Mouse (Mus musculus): Measurements from ENCODE around the gene Ldlrad3. TPM values are rescaled to one million over a fixed set of nuclear protein-coding genes. Genes with fewer than 3 reads are reported as not detected.

The Ldlrad3 gene
- polyA plus RNA-seq, 1 experiment from 2014 or later = 30.7 TPM

DNA sequence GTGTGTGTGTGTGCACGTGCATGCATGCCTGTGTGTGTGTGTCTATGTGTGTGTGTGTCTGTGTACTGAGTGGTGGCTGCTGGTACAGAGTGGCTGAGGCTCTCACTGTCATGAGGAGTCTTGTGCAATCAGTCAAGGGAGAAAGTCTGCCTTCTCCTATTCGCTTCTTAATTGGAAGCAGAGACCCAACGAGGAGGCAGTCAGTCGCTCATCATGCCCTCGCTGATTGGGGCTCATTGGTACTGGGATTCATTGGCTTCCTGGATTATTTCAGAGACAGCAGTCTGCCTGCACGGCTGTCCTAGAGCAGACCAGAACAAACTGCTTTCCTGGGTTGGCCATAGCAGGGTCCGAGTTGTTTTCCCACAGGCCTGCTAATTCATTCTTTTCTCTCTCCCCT is 223.8 kb downstream of the Ldlrad3 start:
- H3K4me3 ChIP-seq (replicated peaks) = no peak overlapping the region
- no peaks in the 10 kb centered on the region for H3K9me3 ChIP-seq (replicated peaks)
- H3K9ac ChIP-seq (replicated peaks) = no peak overlapping the region
- H3K4me1 ChIP-seq = peaks cover 42% of the 10 kb centered on the region
- H3K4me2 ChIP-seq = no peak overlapping the region
- ATAC-seq (ENCODE audit: low FRiP score) = no peak
- no peaks in the 10 kb centered on the region for H3K36me3 ChIP-seq
- no peak overlapping the region for H3K27ac ChIP-seq (replicated peaks)
- WGBS = 58% methylated on average over 7 of the region's 7 CpGs
- no peaks in the 10 kb centered on the region for H3K27me3 ChIP-seq (replicated peaks)

DNA sequence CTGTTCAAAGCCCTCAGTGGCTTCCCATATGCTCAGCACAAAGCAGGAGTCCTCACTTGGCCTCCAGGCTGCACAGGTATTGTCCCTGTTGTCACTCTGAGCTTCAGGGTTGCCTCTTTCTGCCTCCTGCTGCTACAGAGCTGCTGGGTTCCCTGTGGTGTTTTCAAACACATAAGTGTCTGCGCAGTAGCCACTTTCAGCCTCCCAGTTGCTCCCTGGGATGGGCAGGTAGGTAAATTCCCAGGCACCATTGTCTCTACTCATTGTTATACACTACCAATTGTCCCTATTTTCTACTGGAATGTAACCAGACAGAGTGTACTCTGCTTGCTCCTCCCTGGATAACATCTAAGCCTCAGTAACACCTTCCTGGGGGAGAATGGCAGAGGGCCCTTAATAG is 224.8 kb downstream of the Ldlrad3 start:
- no peaks in the 10 kb centered on the region for H3K27me3 ChIP-seq (replicated peaks)
- 44% methylated on average over 1 of the region's 1 CpGs for WGBS
- peaks cover 42% of the 10 kb centered on the region for H3K4me1 ChIP-seq
- no peaks in the 10 kb centered on the region for H3K36me3 ChIP-seq
- no peak overlapping the region for H3K4me3 ChIP-seq (replicated peaks)
- H3K9ac ChIP-seq (replicated peaks) = no peak overlapping the region
- H3K4me2 ChIP-seq = no peak overlapping the region
- no peak; the same call in 1 of the 2 replicates for ATAC-seq (ENCODE audit: low FRiP score)
- no peaks in the 10 kb centered on the region for H3K9me3 ChIP-seq (replicated peaks)
- peak overlapping the region; percentile 33; the same call in 1 of the 2 replicates for H3K27ac ChIP-seq (replicated peaks)

DNA sequence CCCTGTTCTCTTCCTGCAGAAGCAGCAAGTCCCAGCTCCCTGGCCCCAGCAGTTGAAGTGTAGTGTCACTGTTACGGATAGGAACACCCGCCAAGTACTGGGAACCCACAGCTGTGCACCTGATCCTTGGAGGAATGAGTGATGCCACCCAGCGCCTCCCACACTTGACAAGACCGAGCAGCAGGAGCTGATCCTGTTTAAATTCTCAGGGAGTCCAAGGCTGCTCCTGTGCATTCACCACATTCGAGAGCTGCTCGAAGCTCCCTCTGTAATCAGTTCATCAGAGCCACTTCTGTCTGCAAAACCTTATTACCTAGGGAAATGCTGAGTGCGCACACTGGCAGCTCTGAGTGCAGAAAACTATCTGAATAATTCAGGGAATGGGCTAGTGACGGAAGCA is 225.5 kb downstream of the Ldlrad3 start:
- ATAC-seq (ENCODE audit: low FRiP score) = peak; percentile 22
- no peak overlapping the region for H3K9ac ChIP-seq (replicated peaks)

DNA sequence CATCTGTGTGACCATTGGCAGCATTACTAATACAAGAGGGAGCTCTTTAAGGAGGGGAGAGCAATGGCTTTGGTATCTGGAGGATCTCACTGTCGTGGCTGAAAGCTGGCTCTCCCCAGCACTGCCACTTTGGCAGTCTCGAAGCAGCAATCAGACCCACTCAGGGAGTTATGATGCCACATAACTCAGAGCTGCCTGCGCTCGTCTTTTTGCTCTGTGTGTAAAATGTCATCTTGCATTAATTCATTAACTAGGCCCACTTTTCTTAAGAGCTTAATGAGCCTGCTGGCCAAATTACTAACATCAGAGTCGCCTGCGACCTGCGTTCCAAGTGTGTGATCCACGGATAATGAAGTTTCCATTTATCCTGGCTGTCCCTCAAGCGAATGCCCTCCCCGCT is 230.1 kb downstream of the Ldlrad3 start:
- Histone ChIP-seq H3K4me3 (replicated peaks) (no peak overlapping the region), H3K27ac (replicated peaks) (no peak overlapping the region; the same call in 1 of the 2 replicates), H3K36me3 (peaks cover 17% of the 10 kb centered on the region), H3K9me3 (replicated peaks) (no peaks in the 10 kb centered on the region), H3K4me2 (no peak overlapping the region), H3K9ac (replicated peaks) (no peak overlapping the region), H3K27me3 (replicated peaks) (no peaks in the 10 kb centered on the region), H3K4me1 (peaks cover 27% of the 10 kb centered on the region)
- WGBS = 40% methylated on average over 10 of the region's 10 CpGs
- ATAC-seq (ENCODE audit: low FRiP score) = no peak; the same call in 1 of the 2 replicates

More for the DNA sequence above, 225.5 kb downstream of the Ldlrad3 start:
- H3K27ac ChIP-seq (replicated peaks) = peak overlapping the region; percentile 69
- H3K36me3 ChIP-seq = no peaks in the 10 kb centered on the region
- peaks cover 42% of the 10 kb centered on the region for H3K4me1 ChIP-seq
- H3K4me2 ChIP-seq = no peak overlapping the region
- H3K9me3 ChIP-seq (replicated peaks) = no peaks in the 10 kb centered on the region
- no peak overlapping the region for H3K4me3 ChIP-seq (replicated peaks)
- 47% methylated on average over 8 of the region's 8 CpGs for WGBS
- no peaks in the 10 kb centered on the region for H3K27me3 ChIP-seq (replicated peaks)

DNA sequence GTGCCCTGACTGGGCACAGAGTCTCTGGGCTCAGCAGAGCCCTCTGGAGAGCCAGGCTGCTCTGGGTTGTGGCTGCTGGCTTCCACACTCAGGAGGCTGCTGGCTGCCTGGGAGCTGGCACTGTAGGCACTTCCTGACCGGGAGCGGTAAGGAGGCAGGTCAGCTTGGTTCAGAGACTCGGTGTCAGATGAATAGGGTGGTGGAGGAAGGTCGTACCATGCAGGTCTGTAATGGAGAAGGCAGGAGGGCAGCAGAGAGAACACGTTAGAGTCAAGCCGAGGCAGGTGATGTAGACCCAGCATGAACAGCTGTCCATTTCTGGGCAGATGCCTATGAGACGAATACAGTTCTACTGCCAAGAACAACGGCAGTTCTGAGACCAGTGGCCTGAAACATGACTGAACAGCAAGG is 233.2 kb downstream of the Ldlrad3 start:
- Histone ChIP-seq H3K27me3 (replicated peaks) (no peaks in the 10 kb centered on the region), H3K4me2 (no peak overlapping the region), H3K4me1 (peaks cover 20% of the 10 kb centered on the region), H3K9ac (replicated peaks) (no peak overlapping the region), H3K4me3 (replicated peaks) (no peak overlapping the region), H3K9me3 (replicated peaks) (no peaks in the 10 kb centered on the region), H3K36me3 (peaks cover 17% of the 10 kb centered on the region), H3K27ac (replicated peaks) (no peak overlapping the region)
- no peak for ATAC-seq (ENCODE audit: low FRiP score)
- WGBS = 84% methylated on average over 8 of the region's 8 CpGs

- H3K4me1 ChIP-seq = peaks cover 11% of the 10 kb centered on the region
These were observed 235.3 kb downstream of the Ldlrad3 start for GRCm38 (mm10) chr2:101950716-101951520.

DNA sequence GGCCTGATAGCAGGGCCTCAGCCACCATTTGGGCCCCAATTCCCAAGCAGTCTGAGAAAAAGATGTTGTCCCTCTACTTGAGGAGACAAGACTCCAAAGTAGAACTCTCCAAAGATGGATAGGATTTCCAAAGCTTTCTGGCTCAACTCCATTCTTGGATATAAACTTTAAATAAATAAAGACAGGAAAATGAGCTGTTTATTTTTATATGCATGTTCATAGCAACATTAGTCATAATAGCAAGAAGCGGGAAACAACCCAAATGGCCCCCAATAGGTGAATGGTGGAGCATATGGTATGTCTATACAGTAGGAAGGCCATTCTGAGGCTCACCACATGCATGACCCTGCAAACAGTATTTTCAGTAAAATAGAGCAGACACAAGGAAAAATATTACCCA is 251.2 kb downstream of the Ldlrad3 start:
- Histone ChIP-seq H3K4me2 (no peak overlapping the region), H3K36me3 (no peaks in the 10 kb centered on the region), H3K27me3 (replicated peaks) (no peaks in the 10 kb centered on the region), H3K4me3 (replicated peaks) (no peak overlapping the region), H3K9me3 (replicated peaks) (no peaks in the 10 kb centered on the region), H3K9ac (replicated peaks) (no peak overlapping the region), H3K4me1 (peaks cover 18% of the 10 kb centered on the region), H3K27ac (replicated peaks) (no peak overlapping the region)
- 82% methylated on average over 1 of the region's 1 CpGs for WGBS
- no peak for ATAC-seq (ENCODE audit: low FRiP score)

More at GRCm38 (mm10) chr2:101950716-101951520, 235.3 kb downstream of the Ldlrad3 start:
- Histone ChIP-seq H3K27ac (replicated peaks) (no peak overlapping the region), H3K9ac (replicated peaks) (no peak overlapping the region), H3K4me3 (replicated peaks) (no peak overlapping the region), H3K36me3 (peaks cover 17% of the 10 kb centered on the region), H3K4me2 (no peak overlapping the region), H3K27me3 (replicated peaks) (no peaks in the 10 kb centered on the region), H3K9me3 (replicated peaks) (no peaks in the 10 kb centered on the region)
- no peak for ATAC-seq (ENCODE audit: low FRiP score)
- 66% methylated on average over 7 of the region's 7 CpGs for WGBS

- H3K9ac ChIP-seq (replicated peaks) = no peak overlapping the region
- no peak for ATAC-seq (ENCODE audit: low FRiP score)
- H3K27me3 ChIP-seq (replicated peaks) = no peaks in the 10 kb centered on the region
- H3K4me2 ChIP-seq = no peak overlapping the region
- H3K27ac ChIP-seq (replicated peaks) = no peak overlapping the region
- WGBS = 83% methylated on average over 3 of the region's 3 CpGs
- H3K4me1 ChIP-seq = peaks cover 18% of the 10 kb centered on the region
- no peaks in the 10 kb centered on the region for H3K9me3 ChIP-seq (replicated peaks)
- no peaks in the 10 kb centered on the region for H3K36me3 ChIP-seq
- H3K4me3 ChIP-seq (replicated peaks) = no peak overlapping the region
These were observed 252.9 kb downstream of the Ldlrad3 start for GRCm38 (mm10) chr2:101933301-101933700.

GRCm38 (mm10) chr2:101932169-101932936 is 253.8 kb downstream of the Ldlrad3 start:
- Histone ChIP-seq H3K4me1 (peaks cover 18% of the 10 kb centered on the region), H3K36me3 (no peaks in the 10 kb centered on the region), H3K4me3 (replicated peaks) (no peak overlapping the region), H3K27ac (replicated peaks) (peak overlapping the region; percentile 66), H3K27me3 (replicated peaks) (no peaks in the 10 kb centered on the region), H3K4me2 (no peak overlapping the region; the same call in none of the 2 replicates), H3K9ac (replicated peaks) (no peak overlapping the region), H3K9me3 (replicated peaks) (no peaks in the 10 kb centered on the region)
- ATAC-seq (ENCODE audit: low FRiP score) = peak; percentile 59
- 40% methylated on average over 14 of the region's 14 CpGs for WGBS

- H3K4me3 ChIP-seq (replicated peaks) = no peak overlapping the region
- no peak overlapping the region for H3K4me2 ChIP-seq
- no peak overlapping the region for H3K9ac ChIP-seq (replicated peaks)
- no peaks in the 10 kb centered on the region for H3K9me3 ChIP-seq (replicated peaks)
- WGBS = 45% methylated on average over 12 of the region's 12 CpGs
- H3K27ac ChIP-seq (replicated peaks) = no peak overlapping the region
- no peaks in the 10 kb centered on the region for H3K27me3 ChIP-seq (replicated peaks)
- no peak for ATAC-seq (ENCODE audit: low FRiP score)
- no peaks in the 10 kb centered on the region for H3K36me3 ChIP-seq
- 0 out of 2 replicates have a peak, but pooled peaks cover 2% of the 10 kb centered on the region for H3K4me1 ChIP-seq
These were observed 260.5 kb downstream of the Ldlrad3 start for GRCm38 (mm10) chr2:101925591-101926188.

- no peak for ATAC-seq (ENCODE audit: low FRiP score)
- 61% methylated on average over 3 of the region's 3 CpGs for WGBS
These were observed 261.0 kb downstream of the Ldlrad3 start for GRCm38 (mm10) chr2:101925183-101925582.

More at GRCm38 (mm10) chr2:101925183-101925582, 261.0 kb downstream of the Ldlrad3 start:
- peaks cover 7% of the 10 kb centered on the region for H3K4me1 ChIP-seq
- no peak overlapping the region for H3K4me2 ChIP-seq
- no peak overlapping the region for H3K27ac ChIP-seq (replicated peaks)
- H3K36me3 ChIP-seq = no peaks in the 10 kb centered on the region
- H3K4me3 ChIP-seq (replicated peaks) = no peak overlapping the region
- no peak overlapping the region for H3K9ac ChIP-seq (replicated peaks)
- no peaks in the 10 kb centered on the region for H3K27me3 ChIP-seq (replicated peaks)
- no peaks in the 10 kb centered on the region for H3K9me3 ChIP-seq (replicated peaks)

Measured in neural tube, embryonic 15.5 days (tissue).